Mouse (Mus musculus) layer of hippocampus, adult 2 months (tissue): Measurements from ENCODE around the gene Rora. TPM values are rescaled to one million over a fixed set of nuclear protein-coding genes. Genes with fewer than 3 reads are reported as not detected.

Experiments
- DNase-seq, 2 experiments: peaks; one replicate each; pipeline ENCODE4 v3.0.0; 2022; ENCODE audit warnings: low spot score in 2 of 2
- H3K27ac ChIP-seq: fragments of 200-600 bp; 2 replicates; pipeline ENCODE4 v1.8.1; 2022
- H3K4me3 ChIP-seq: fragments of 200-600 bp; 2 replicates; pipeline ENCODE4 v1.8.1; 2022; ENCODE audit warnings: mild to moderate bottlenecking
- CTCF ChIP-seq: fragments of 200-600 bp; conservative IDR thresholded peaks from 2 replicates; pipeline ENCODE4 v1.8.1; 2022; ENCODE audit warnings: antibody characterized with exemption, mild to moderate bottlenecking, moderate library complexity
- total RNA-seq, 2 experiments: library from RNA; stranded (reverse); gene quantifications; 2 replicates each; pipeline ENCODE4 v1.2.3; 2021

The Rora gene
- total RNA-seq, 2 experiments from 2014 or later = 32.0 to 35.6 TPM

DNA sequence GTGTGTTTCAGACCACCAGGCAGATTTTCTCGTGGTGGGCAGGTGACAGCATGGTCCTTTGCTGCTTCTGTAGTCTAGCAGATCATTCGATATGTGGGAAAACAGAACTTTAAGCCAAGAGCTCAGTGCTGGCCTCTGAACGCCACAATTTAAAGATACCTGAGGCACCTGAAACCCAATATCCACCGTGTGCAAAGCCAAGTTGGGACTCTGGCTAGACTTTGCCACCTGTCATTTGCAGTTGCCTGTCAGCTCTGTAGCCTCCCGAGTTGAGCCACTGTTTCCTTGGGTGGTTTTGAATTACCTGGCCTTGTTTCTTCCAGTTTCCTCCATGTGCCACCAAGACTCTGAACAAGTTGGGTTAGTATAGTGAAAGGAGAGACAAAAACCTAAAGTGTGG, 82.3 kb downstream of the Rora start:
- no peak overlapping the region for H3K4me3 ChIP-seq
- TF ChIP-seq CTCF = no peak
- no peak for DNase-seq
- no peak overlapping the region for H3K27ac ChIP-seq

DNA sequence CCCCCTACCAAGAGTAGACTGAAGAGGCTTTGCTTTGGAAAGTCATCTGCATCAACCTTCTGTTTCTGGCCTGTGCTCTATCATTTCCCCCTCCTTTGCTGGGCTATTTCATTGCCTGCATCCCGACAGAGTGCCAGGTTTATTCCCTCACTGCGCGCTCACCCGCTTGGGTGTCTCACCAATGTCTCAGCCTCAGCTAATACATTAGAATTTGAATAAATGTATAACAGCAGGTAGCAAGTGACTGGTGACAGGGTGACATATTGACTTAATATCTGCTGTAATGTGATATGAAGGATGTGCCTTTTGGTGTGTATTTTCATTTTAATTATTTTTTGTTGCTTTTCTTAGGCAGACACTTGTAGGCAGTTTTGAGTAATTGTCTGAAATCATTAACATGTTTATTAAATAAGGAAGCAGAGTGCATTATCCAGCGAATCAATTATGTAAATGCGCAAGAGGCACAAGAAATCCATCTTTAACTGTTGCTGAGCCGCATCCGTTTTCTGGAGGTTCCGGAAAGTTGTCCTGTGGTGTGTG, 83.7 kb downstream of the Rora start:
- H3K4me3 ChIP-seq = no peak overlapping the region
- DNase-seq = no peak
- H3K27ac ChIP-seq = no peak overlapping the region
- no peak for TF ChIP-seq CTCF

DNA sequence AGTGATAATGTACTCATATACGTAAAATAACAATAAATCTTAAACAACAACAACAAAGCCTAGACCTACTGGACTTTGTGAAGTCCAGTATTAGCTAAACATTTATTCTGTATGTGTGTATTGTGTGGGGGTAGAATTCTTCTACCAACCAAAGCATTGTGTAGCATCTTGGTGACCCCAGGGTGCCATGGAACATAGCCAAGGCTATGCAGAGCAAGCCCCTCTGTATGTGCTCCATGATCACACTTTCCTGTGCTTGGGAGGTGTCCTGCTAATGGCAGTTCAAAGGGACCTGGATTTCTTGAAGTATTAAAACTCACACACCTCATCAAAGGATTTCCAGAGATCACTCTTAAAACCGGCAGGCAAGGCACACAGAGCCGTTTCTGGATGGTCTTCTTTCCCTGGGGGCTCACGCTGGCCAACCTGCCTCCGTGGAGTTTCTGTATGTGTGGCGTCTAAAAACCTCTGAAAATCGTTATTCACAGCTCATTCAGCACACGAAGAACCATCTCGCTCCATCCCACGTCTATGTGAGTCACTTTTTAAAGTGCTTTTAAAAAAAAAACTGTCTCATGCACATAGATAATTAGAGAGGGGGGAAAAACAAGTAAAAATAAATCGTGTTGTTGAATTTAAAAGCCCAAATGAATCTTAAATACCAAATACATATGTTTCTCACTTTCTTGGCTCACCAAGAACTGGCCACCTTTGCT, 92.5 kb downstream of the Rora start:
- TF ChIP-seq CTCF = no peak
- Histone ChIP-seq H3K27ac (no peak overlapping the region), H3K4me3 (no peak overlapping the region)
- no peak for DNase-seq

DNA sequence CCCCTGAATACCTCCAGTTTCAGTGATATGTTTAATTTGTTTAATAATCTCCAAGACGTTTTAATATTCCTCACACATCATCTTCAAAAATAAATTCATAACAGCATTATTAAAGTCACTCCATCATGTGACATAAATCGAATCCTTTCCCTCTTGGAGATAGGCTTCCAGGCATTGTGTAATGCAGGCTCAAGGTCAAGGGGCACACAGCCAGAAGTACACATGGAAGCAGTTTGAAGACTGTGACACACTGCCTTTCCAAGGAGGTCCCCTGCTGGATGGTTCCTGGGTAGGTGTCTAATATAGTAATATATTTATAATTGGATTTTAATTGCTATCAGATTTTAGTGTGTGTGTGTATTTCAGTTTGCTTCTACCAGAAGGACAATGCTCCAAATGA, 103.4 kb downstream of the Rora start:
- no peak for DNase-seq
- Histone ChIP-seq H3K4me3 (no peak overlapping the region), H3K27ac (no peak overlapping the region)
- no peak for TF ChIP-seq CTCF

DNA sequence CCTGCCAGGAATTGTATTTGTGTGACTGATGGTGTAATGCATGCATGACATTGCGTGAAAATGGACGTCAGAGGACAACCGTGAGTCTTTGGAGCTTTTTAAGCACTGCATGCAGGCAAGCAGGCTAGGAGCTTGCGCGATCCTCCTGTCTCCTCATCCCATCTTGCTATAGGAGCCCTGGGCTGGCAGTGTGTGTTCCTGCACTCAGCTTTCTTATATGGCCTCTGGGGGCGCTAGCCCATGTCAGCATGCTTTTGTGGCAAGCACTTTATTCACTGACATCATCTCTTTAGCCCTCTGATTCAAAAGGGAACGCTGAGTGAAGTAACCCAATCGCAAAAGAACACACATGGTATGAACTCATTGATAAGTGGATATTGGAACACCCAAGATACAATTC, 105.7 kb downstream of the Rora start:
- TF ChIP-seq CTCF = peak; percentile 57
- H3K4me3 ChIP-seq = no peak overlapping the region
- no peak overlapping the region for H3K27ac ChIP-seq
- no peak for DNase-seq

DNA sequence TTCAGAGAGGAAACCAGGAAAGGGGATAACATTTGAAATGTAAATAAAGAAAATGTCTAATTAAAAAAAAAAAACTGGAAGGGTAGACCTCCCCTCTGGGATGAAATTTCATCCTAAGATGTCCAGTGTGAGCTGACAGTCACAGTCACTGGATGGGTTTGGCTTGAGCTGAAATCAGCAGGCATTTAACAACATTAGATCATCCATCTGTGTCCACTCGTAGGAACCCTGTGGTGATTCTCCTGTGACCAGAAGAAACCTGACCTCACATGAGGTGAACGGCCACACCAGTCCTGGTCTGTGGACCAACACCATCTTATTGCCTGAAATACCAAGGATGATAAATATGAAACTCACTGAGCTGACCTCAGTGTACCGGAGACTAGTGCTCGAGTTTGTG, 106.7 kb downstream of the Rora start:
- H3K4me3 ChIP-seq = no peak overlapping the region
- TF ChIP-seq CTCF = no peak
- no peak for DNase-seq
- no peak overlapping the region for H3K27ac ChIP-seq

DNA sequence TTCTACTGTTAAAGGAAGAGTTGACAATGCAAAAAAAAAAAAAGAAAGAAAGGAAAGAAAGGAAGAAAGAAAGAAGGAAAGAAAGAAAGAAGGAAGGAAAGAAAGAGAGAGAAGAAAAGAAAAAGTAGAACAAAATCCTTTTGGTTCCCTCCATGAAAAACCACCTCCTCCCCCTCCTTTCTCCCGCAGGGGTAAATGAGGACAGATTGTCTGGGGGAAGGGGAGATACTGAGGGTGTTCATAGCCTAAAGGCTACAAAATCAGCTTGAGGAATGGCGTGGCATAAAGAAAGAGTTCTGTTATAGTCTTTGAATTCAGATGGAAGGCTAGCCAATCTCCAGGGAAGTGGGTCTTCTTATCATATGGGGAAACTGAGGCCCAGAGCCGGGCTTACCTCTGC, 107.3 kb downstream of the Rora start:
- no peak for TF ChIP-seq CTCF
- Histone ChIP-seq H3K4me3 (no peak overlapping the region), H3K27ac (no peak overlapping the region)
- DNase-seq = no peak

DNA sequence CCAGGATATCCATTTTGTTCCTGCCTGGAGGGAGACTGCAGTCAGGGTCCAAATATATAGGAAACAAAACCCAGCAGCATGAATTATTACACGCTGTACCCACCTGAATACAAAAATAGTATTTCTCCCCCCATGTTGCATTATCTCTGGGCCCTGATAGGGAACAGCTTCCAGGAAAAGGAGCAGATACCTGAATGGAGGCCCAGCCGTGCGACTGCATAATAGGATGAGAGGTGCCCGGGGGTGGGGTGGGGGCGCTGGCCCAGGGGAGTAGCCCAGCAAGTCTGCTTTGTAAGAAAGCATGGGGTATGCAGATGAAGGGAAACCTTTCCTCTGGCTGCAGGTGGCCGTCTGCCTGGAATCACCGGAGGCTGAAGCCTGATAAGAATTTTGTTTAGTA, 108.1 kb downstream of the Rora start:
- DNase-seq = no peak
- no peak overlapping the region for H3K4me3 ChIP-seq
- no peak for TF ChIP-seq CTCF
- H3K27ac ChIP-seq = no peak overlapping the region

DNA sequence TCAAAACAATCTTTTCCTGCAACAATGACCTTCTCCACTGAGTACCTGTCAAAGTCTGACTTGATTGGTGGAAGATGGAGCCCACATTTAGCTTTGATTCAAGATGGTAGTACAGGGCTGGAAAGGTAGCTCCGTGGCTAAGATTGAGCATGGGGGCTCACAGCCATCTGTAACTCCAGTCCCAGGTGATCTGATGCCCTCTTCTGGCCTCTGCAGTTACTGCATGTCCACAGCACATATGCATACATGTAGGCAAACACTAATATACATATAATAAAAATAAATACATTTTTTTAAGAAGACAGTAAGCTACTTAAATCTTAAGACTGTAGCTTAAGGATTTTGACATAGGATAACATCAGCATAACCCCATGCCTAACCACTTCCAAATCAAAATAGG, 112.0 kb downstream of the Rora start:
- TF ChIP-seq CTCF = peak; percentile 70
- Histone ChIP-seq H3K4me3 (no peak overlapping the region), H3K27ac (no peak overlapping the region)
- DNase-seq = no peak

DNA sequence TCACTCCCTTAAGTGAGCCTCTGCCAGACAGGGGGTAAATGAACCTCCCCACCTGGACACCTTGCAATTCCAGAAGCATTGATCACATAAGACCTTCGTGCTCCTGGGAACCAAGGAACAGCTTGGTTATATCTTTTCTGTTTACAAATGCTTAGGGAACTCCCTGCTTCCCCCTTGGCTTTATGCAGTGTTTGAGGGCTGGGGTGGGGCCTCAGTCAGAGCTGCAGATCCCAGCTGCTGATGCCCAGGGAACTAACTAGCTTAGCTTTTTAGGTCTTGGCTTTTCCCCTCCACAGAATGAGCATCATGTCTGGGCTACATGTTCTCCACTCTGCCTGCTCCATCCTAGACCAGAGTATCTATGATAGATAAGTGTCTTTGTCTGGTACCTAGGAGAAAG, 116.1 kb downstream of the Rora start:
- no peak overlapping the region for H3K27ac ChIP-seq
- no peak for DNase-seq
- H3K4me3 ChIP-seq = no peak overlapping the region
- no peak for TF ChIP-seq CTCF

DNA sequence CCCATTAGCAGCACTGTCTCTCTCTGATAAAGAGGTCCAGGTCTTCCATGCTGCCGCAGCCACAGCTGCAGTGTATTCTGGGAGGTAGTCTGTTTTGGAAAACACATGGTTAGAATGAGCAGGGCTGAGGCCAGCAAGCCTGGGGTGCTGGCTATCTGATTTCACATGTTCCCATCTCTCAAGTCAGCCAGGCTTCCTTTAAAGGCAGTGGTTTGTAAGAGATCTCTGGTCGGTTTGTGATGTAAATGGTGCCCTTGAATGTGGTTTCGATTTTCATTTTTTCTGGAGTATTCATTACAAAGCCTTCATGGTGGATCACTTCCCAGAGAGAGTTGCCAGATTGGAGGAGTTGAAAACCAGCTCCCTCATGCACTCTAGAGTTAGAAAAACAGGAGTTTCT, 117.8 kb downstream of the Rora start:
- TF ChIP-seq CTCF = no peak
- Histone ChIP-seq H3K4me3 (no peak overlapping the region), H3K27ac (no peak overlapping the region)
- no peak for DNase-seq

DNA sequence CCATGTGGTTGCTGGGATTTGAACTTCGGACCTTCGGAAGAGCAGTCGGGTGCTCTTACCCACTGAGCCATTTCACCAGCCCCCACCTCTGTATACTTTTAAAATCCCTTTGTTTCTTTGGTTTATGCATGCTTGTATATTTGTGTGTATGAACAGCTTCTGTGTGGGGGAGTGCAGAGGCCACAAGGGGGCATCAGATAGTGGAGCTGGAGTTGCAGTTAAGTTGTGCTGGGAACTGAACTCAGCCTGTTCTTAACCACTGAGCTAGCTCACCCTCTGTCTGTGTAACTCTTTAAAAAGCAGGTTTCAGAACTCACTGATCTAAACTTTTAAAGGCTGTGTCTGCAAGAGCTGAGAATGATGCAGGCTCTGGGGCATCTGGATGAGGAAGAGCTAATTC, 120.2 kb downstream of the Rora start:
- no peak for DNase-seq
- no peak overlapping the region for H3K4me3 ChIP-seq
- TF ChIP-seq CTCF = peak; percentile 38
- H3K27ac ChIP-seq = no peak overlapping the region

DNA sequence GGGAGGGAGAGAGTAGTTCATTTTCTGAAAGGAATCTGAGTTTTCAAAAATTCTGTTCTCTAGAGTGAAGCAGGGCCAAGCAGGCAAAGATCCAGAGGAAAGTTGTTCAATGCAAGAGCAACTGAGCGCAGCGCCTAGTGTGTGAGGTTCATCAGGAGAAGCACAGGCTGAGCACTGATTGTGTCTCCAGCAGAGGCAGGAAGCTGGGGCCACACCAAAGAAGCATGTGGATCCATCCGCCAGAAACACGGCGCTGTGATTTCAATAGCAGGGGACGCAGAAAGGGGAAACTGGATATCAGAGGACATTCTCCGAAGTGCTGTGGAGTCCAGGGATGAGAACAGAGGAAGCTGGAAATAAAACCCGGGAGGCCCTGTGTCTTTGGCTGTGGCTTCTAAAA, 128.4 kb downstream of the Rora start:
- no peak for TF ChIP-seq CTCF
- DNase-seq = no peak
- no peak overlapping the region for H3K4me3 ChIP-seq
- no peak overlapping the region for H3K27ac ChIP-seq

DNA sequence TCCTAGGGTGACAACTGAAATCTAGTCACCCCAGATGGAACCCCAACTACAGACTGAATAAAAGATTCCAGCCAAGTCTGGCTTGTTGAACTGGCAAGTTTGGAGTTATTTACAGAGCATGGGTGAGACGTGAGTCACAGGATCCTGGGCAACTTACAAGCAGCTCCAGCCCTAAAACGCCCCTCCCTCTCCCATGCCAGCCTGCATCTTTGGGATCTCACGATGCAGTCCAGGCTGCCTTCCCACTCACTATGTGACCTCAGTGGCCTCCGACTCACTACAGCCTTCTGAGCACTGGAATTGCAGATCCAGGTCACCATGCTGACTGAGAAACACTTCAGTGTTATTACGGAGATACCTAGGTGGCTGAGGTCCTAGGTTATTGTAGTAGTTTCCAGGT, 129.0 kb downstream of the Rora start:
- Histone ChIP-seq H3K27ac (no peak overlapping the region), H3K4me3 (no peak overlapping the region)
- no peak for DNase-seq
- no peak for TF ChIP-seq CTCF
